Mouse (Mus musculus): ENCODE measurements around the gene Dgkd. TPM values are rescaled to one million over a fixed set of nuclear protein-coding genes. Genes with fewer than 3 reads are reported as not detected.
A peak's percentile ranks its signal among the peaks of the same experiment; 100 is the strongest.

Dgkd gene
- polyA plus RNA-seq (2012; rRNA removed), result 53.3 and 61.4 TPM in 2 replicates

- TF ChIP-seq POLR2A (IDR thresholded peaks at IDR 0.05; ENCODE audit: extremely low read depth, insufficient read depth, low read length), result no peak
Observed at GRCm38 (mm10) chr1:87852892-87853600, at the start of gene Dgkd. Gene Dgkd (plus strand): TSS chr1:87853287.

DNA sequence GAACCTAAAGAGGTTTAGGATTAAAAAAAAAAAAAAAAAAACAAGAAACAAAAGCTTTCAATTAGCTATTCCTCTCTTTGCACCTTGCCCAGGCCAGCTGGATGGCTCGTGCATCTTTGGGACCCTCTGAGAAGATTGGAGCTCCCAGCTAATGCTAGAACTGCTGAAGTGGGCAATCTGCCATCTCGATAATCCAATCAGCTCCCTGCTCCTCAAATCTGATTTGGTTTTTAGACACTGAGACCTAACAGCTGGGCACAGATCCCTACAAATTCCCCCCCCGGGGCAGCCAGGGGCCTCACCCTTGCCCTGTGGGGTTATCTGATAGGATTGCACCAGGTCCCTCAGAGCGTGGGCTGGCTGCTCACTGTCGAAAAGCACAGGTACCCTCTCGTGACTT, 49.5 kb upstream of the Dgkd start, which contains the start of gene Sag:
TSS of gene Sag (plus strand) at position 105 of the 400 bp plus-strand sequence.
- no peak within 1 kb of the TSS for H3K4me3 ChIP-seq (ENCODE audit: insufficient read depth, low read length)
- TF ChIP-seq CTCF (IDR thresholded peaks at IDR 0.05; ENCODE audit: extremely low read depth, insufficient read depth, low read length) (no peak), POLR2A (IDR thresholded peaks at IDR 0.05; ENCODE audit: extremely low read depth, insufficient read depth, low read length) (no peak)
- H3K4me1 ChIP-seq (ENCODE audit: control insufficient read depth, insufficient read depth, low read length), result no peaks in the 10 kb centered on the region
- no peak within 1 kb of the TSS for H3K27ac ChIP-seq (ENCODE audit: insufficient read depth, low read length)

More at GRCm38 (mm10) chr1:87852892-87853600, at the start of gene Dgkd:
- Histone ChIP-seq H3K4me3 (ENCODE audit: insufficient read depth, low read length) (peak within 1 kb of the TSS; percentile 93), H3K27ac (ENCODE audit: insufficient read depth, low read length) (peak within 1 kb of the TSS; percentile 80), H3K4me1 (ENCODE audit: control insufficient read depth, insufficient read depth, low read length) (peaks cover 11% of the 10 kb centered on the region)

- H3K4me1 ChIP-seq (ENCODE audit: control insufficient read depth, insufficient read depth, low read length), result peaks cover 2% of the 10 kb centered on the region; the same call in 1 of the 2 replicates
- no peak for TF ChIP-seq CTCF (IDR thresholded peaks at IDR 0.05; ENCODE audit: extremely low read depth, insufficient read depth, low read length)
- TF ChIP-seq POLR2A (IDR thresholded peaks at IDR 0.05; ENCODE audit: extremely low read depth, insufficient read depth, low read length), result no peak
- no peak overlapping the region for H3K27ac ChIP-seq (ENCODE audit: insufficient read depth, low read length)
- H3K4me3 ChIP-seq (ENCODE audit: insufficient read depth, low read length), result no peak overlapping the region
Observed at GRCm38 (mm10) chr1:87807751-87808150, 45.3 kb upstream of the Dgkd start.

DNA sequence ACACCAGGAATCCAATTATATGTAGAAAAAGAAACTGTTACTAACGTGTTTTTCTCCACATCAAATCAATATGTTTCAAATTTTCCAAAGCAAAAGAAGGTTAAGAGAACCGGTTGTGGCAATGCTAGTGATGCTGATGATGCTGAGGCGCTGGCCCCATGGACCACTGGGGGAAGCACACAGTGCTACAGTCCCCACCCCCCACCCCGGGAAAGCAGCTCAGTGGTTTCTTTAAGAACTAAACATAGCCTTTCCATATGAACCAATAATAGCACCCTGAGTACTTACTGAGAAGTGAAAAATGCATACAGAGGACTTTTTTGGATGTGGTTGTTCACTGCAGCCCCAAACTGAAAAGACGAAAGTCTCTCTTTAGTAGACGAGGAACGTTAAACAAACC, 41.7 kb upstream of the Dgkd start:
- Histone ChIP-seq H3K4me3 (ENCODE audit: insufficient read depth, low read length) (no peak overlapping the region), H3K27ac (ENCODE audit: insufficient read depth, low read length) (no peak overlapping the region), H3K4me1 (ENCODE audit: control insufficient read depth, insufficient read depth, low read length) (peaks cover 11% of the 10 kb centered on the region)
- TF ChIP-seq CTCF (IDR thresholded peaks at IDR 0.05; ENCODE audit: extremely low read depth, insufficient read depth, low read length), result no peak
- TF ChIP-seq POLR2A (IDR thresholded peaks at IDR 0.05; ENCODE audit: extremely low read depth, insufficient read depth, low read length), result no peak

GRCm38 (mm10) chr1:87812061-87812460, 41.0 kb upstream of the Dgkd start:
- Histone ChIP-seq H3K27ac (ENCODE audit: insufficient read depth, low read length) (peak overlapping the region; percentile 66), H3K4me3 (ENCODE audit: insufficient read depth, low read length) (no peak overlapping the region), H3K4me1 (ENCODE audit: control insufficient read depth, insufficient read depth, low read length) (peaks cover 11% of the 10 kb centered on the region)
- no peak for TF ChIP-seq POLR2A (IDR thresholded peaks at IDR 0.05; ENCODE audit: extremely low read depth, insufficient read depth, low read length)
- no peak for TF ChIP-seq CTCF (IDR thresholded peaks at IDR 0.05; ENCODE audit: extremely low read depth, insufficient read depth, low read length)

GRCm38 (mm10) chr1:87813155-87813554, 39.9 kb upstream of the Dgkd start:
- H3K27ac ChIP-seq (ENCODE audit: insufficient read depth, low read length), result peak overlapping the region; percentile 66; the same call in 1 of the 2 replicates
- peaks cover 11% of the 10 kb centered on the region for H3K4me1 ChIP-seq (ENCODE audit: control insufficient read depth, insufficient read depth, low read length)
- no peak overlapping the region for H3K4me3 ChIP-seq (ENCODE audit: insufficient read depth, low read length)
- no peak for TF ChIP-seq POLR2A (IDR thresholded peaks at IDR 0.05; ENCODE audit: extremely low read depth, insufficient read depth, low read length)
- TF ChIP-seq CTCF (IDR thresholded peaks at IDR 0.05; ENCODE audit: extremely low read depth, insufficient read depth, low read length), result no peak

DNA sequence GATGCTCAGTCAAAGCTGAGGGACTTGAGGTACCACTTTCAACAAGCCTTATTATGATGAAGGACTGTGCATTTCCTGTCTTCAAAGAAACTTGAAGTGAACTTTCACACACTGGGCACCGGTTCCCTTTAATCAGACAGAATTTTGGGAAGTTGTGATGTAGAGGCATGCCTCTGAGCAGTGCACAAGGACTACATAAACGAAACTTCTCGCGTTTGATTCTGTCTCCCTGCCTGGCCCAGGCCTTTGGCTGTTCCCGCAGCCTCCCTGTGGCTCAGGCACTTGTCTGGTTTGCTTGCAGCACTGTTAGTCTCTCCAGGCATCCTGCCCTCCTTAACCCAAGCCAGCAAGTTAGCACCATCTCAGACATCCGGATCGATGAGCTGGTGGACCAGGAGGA, 39.4 kb upstream of the Dgkd start:
- H3K4me1 ChIP-seq (ENCODE audit: control insufficient read depth, insufficient read depth, low read length), result peaks cover 11% of the 10 kb centered on the region
- TF ChIP-seq POLR2A (IDR thresholded peaks at IDR 0.05; ENCODE audit: extremely low read depth, insufficient read depth, low read length) (no peak), CTCF (IDR thresholded peaks at IDR 0.05; ENCODE audit: extremely low read depth, insufficient read depth, low read length) (no peak)
- H3K27ac ChIP-seq (ENCODE audit: insufficient read depth, low read length), result peak overlapping the region; percentile 62; the same call in 1 of the 2 replicates
- H3K4me3 ChIP-seq (ENCODE audit: insufficient read depth, low read length), result no peak overlapping the region

DNA sequence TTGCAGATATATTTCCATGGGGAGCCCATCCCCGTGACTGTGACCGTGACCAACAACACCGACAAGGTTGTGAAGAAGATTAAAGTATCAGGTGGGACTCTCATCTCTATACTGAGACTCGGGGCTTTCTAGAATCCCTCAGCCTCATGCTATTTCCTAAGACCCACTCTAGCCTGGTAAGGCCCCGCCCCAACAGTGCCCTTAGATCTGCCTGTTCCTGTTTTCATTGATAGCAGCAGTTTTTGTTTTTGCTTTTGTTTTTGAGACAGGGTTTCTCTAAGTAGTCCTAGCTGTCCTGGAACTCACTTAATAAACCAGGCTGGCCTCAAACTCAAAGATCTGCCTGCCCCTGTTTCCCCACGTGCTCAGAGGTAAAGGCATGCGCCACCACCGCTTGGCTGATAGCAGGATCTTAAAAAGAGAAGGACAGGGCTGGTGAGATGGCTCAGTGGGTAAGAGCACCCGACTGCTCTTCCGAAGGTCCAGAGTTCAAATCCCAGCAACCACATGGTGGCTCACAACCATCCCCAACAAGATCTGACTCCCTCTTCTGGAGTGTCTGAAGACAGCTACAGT, 28.6 kb upstream of the Dgkd start:
- no peak overlapping the region for H3K27ac ChIP-seq (ENCODE audit: insufficient read depth, low read length)
- TF ChIP-seq CTCF (IDR thresholded peaks at IDR 0.05; ENCODE audit: extremely low read depth, insufficient read depth, low read length), result no peak
- TF ChIP-seq POLR2A (IDR thresholded peaks at IDR 0.05; ENCODE audit: extremely low read depth, insufficient read depth, low read length), result no peak
- H3K4me1 ChIP-seq (ENCODE audit: control insufficient read depth, insufficient read depth, low read length), result no peaks in the 10 kb centered on the region
- no peak overlapping the region for H3K4me3 ChIP-seq (ENCODE audit: insufficient read depth, low read length)

DNA sequence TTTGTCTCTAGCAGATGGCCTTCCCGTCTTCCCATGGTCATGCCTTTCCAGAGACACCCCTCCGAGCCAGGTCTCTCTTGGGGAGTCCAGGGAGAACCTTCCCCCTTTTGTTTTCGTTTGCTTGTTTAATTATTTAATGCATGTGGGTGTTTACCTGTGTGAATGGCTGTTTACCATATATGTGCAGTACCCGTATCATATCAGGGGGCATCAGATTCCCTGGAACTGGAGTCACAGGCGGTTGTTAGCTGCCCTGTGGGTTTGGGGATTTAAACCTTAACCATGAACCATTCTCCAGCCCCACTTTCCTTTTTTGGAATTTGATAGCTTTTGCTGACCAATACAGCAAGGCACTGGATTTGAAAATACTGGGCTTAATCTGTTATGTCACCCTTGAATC, 27.8 kb upstream of the Dgkd start:
- no peak overlapping the region for H3K4me3 ChIP-seq (ENCODE audit: insufficient read depth, low read length)
- TF ChIP-seq POLR2A (IDR thresholded peaks at IDR 0.05; ENCODE audit: extremely low read depth, insufficient read depth, low read length) (no peak), CTCF (IDR thresholded peaks at IDR 0.05; ENCODE audit: extremely low read depth, insufficient read depth, low read length) (no peak)
- no peaks in the 10 kb centered on the region for H3K4me1 ChIP-seq (ENCODE audit: control insufficient read depth, insufficient read depth, low read length)
- no peak overlapping the region for H3K27ac ChIP-seq (ENCODE audit: insufficient read depth, low read length)

GRCm38 (mm10) chr1:87825991-87826390, 27.1 kb upstream of the Dgkd start:
- Histone ChIP-seq H3K4me1 (ENCODE audit: control insufficient read depth, insufficient read depth, low read length) (no peaks in the 10 kb centered on the region), H3K4me3 (ENCODE audit: insufficient read depth, low read length) (no peak overlapping the region), H3K27ac (ENCODE audit: insufficient read depth, low read length) (no peak overlapping the region)
- TF ChIP-seq CTCF (IDR thresholded peaks at IDR 0.05; ENCODE audit: extremely low read depth, insufficient read depth, low read length) (no peak), POLR2A (IDR thresholded peaks at IDR 0.05; ENCODE audit: extremely low read depth, insufficient read depth, low read length) (no peak)
